Mouse (Mus musculus): ENCODE data around the gene Myh1. TPM values are rescaled to one million over a fixed set of nuclear protein-coding genes. Genes with fewer than 3 reads are reported as not detected.

Myh1 gene
- total RNA-seq, 2 experiments from 2014 or later: 0.17 to 0.20 TPM

- H3K27ac ChIP-seq: no peak overlapping the region
- no peak for DNase-seq (ENCODE audit: low spot score in 2 of 2)
- no peak for TF ChIP-seq CTCF (conservative IDR thresholded peaks at IDR 0.05)
- no peak overlapping the region for H3K4me3 ChIP-seq
Measured at GRCm38 (mm10) chr11:67176376-67176775, 23.5 kb upstream of the Myh1 start.

GRCm38 (mm10) chr11:67190316-67190715, 9.5 kb upstream of the Myh1 start:
- Histone ChIP-seq H3K4me3 (no peak overlapping the region), H3K27ac (no peak overlapping the region)
- TF ChIP-seq CTCF (conservative IDR thresholded peaks at IDR 0.05): no peak
- DNase-seq (ENCODE audit: low spot score in 2 of 2): no peak

- no peak overlapping the region for H3K4me3 ChIP-seq
- H3K27ac ChIP-seq: no peak overlapping the region
- no peak for DNase-seq (ENCODE audit: low spot score in 2 of 2)
- TF ChIP-seq CTCF (conservative IDR thresholded peaks at IDR 0.05): no peak
Measured at GRCm38 (mm10) chr11:67190814-67191213, 9.0 kb upstream of the Myh1 start.

GRCm38 (mm10) chr11:67191496-67191895, 8.4 kb upstream of the Myh1 start:
- TF ChIP-seq CTCF (conservative IDR thresholded peaks at IDR 0.05): no peak
- no peak for DNase-seq (ENCODE audit: low spot score in 2 of 2)
- H3K4me3 ChIP-seq: no peak overlapping the region
- no peak overlapping the region for H3K27ac ChIP-seq

- no peak overlapping the region for H3K27ac ChIP-seq
- H3K4me3 ChIP-seq: no peak overlapping the region
- DNase-seq (ENCODE audit: low spot score in 2 of 2): no peak
- no peak for TF ChIP-seq CTCF (conservative IDR thresholded peaks at IDR 0.05)
Measured at GRCm38 (mm10) chr11:67199321-67199720, 531 bp upstream of the Myh1 start.

GRCm38 (mm10) chr11:67204766-67205165, 4.9 kb downstream of the Myh1 start:
- DNase-seq (ENCODE audit: low spot score in 2 of 2): peak in 1 of 2 experiments; percentile 13
- Histone ChIP-seq H3K27ac (no peak overlapping the region), H3K4me3 (no peak overlapping the region)
- TF ChIP-seq CTCF (conservative IDR thresholded peaks at IDR 0.05): no peak

- no peak overlapping the region for H3K4me3 ChIP-seq
- DNase-seq (ENCODE audit: low spot score in 2 of 2): peak in 1 of 2 experiments; percentile 44
- no peak overlapping the region for H3K27ac ChIP-seq
- no peak for TF ChIP-seq CTCF (conservative IDR thresholded peaks at IDR 0.05)
Measured at GRCm38 (mm10) chr11:67221803-67222202, 22.0 kb downstream of the Myh1 start.

GRCm38 (mm10) chr11:67224466-67224865, 24.6 kb downstream of the Myh1 start:
- Histone ChIP-seq H3K4me3 (no peak overlapping the region), H3K27ac (no peak overlapping the region)
- no peak for TF ChIP-seq CTCF (conservative IDR thresholded peaks at IDR 0.05)
- no peak for DNase-seq (ENCODE audit: low spot score in 2 of 2)

GRCm38 (mm10) chr11:67228731-67229130, 28.9 kb downstream of the Myh1 start:
- TF ChIP-seq CTCF (conservative IDR thresholded peaks at IDR 0.05): no peak
- H3K4me3 ChIP-seq: no peak overlapping the region
- no peak overlapping the region for H3K27ac ChIP-seq
- DNase-seq (ENCODE audit: low spot score in 2 of 2): no peak

- no peak for DNase-seq (ENCODE audit: low spot score in 2 of 2)
Measured at GRCm38 (mm10) chr11:67229166-67229565, 29.3 kb downstream of the Myh1 start.

GRCm38 (mm10) chr11:67229946-67230345, 30.1 kb downstream of the Myh1 start:
- no peak overlapping the region for H3K4me3 ChIP-seq

More at GRCm38 (mm10) chr11:67229166-67229565, 29.3 kb downstream of the Myh1 start:
- H3K4me3 ChIP-seq: no peak overlapping the region
- H3K27ac ChIP-seq: no peak overlapping the region
- no peak for TF ChIP-seq CTCF (conservative IDR thresholded peaks at IDR 0.05)

GRCm38 (mm10) chr11:67235639-67236358, 35.9 kb downstream of the Myh1 start:
- DNase-seq (ENCODE audit: low spot score in 2 of 2): peak; percentile 32 to 63
- peak; percentile 80 for TF ChIP-seq CTCF (conservative IDR thresholded peaks at IDR 0.05)
- Histone ChIP-seq H3K4me3 (no peak overlapping the region), H3K27ac (no peak overlapping the region)

More at GRCm38 (mm10) chr11:67229946-67230345, 30.1 kb downstream of the Myh1 start:
- no peak for DNase-seq (ENCODE audit: low spot score in 2 of 2)
- no peak for TF ChIP-seq CTCF (conservative IDR thresholded peaks at IDR 0.05)
- no peak overlapping the region for H3K27ac ChIP-seq

GRCm38 (mm10) chr11:67236799-67237198, 36.9 kb downstream of the Myh1 start:
- Histone ChIP-seq H3K4me3 (no peak overlapping the region), H3K27ac (no peak overlapping the region)
- no peak for TF ChIP-seq CTCF (conservative IDR thresholded peaks at IDR 0.05)
- no peak for DNase-seq (ENCODE audit: low spot score in 2 of 2)

- no peak for TF ChIP-seq CTCF (conservative IDR thresholded peaks at IDR 0.05)
- DNase-seq (ENCODE audit: low spot score in 2 of 2): no peak
Measured at GRCm38 (mm10) chr11:67237481-67238079, 37.7 kb downstream of the Myh1 start, which contains the start of gene Myh4. Gene Myh4 (plus strand): TSS chr11:67238029.

More at GRCm38 (mm10) chr11:67237481-67238079, 37.7 kb downstream of the Myh1 start, which contains the start of gene Myh4:
- H3K27ac ChIP-seq: no peak within 1 kb of the TSS
- no peak within 1 kb of the TSS for H3K4me3 ChIP-seq
